Mouse (Mus musculus): ENCODE measurements around the gene Mcpt9. TPM values are rescaled to one million over a fixed set of nuclear protein-coding genes. Genes with fewer than 3 reads are reported as not detected.
"Not testable (repeated sequence)": the region's sequence is repeated elsewhere in the genome, so short reads cannot be mapped to it uniquely, and the experiment has no call there.

The Mcpt9 gene
- polyA plus RNA-seq (2014; fragmentation: Nextera tagmentation; extraction: Ambion mirVana): not detected in 2 replicates

GRCm38 (mm10) chr14:56030395-56030794 is at the start of gene Mcpt9:
Gene Mcpt9, minus strand, starts transcription at chr14:56030495.
- DNase-seq (ENCODE audit: low spot score); H3K9me3 ChIP-seq (ENCODE audit: control insufficient read depth, low read length); H3K27me3 ChIP-seq (ENCODE audit: control insufficient read depth, insufficient read depth, low read length); H3K4me1 ChIP-seq (replicated peaks; ENCODE audit: control insufficient read depth, insufficient read depth, low read length); H3K9ac ChIP-seq; H3K27ac ChIP-seq; ATAC-seq (ENCODE audit: low FRiP score); H3K4me3 ChIP-seq (replicated peaks; ENCODE audit: low read length); H3K36me3 ChIP-seq (replicated peaks; ENCODE audit: control insufficient read depth, insufficient read depth); H3K4me2 ChIP-seq (replicated peaks): not testable (repeated sequence)
- WGBS: 73% methylated on average over 3 of the region's 3 CpGs

GRCm38 (mm10) chr14:56062213-56062612 is 31.9 kb upstream of the Mcpt9 start, which contains the start of gene Mcpt4:
Gene Mcpt4, minus strand, starts transcription at chr14:56062313.
- H3K9me3 ChIP-seq (ENCODE audit: control insufficient read depth, low read length); H3K4me3 ChIP-seq (replicated peaks; ENCODE audit: low read length); H3K27ac ChIP-seq; H3K4me2 ChIP-seq (replicated peaks); H3K36me3 ChIP-seq (replicated peaks; ENCODE audit: control insufficient read depth, insufficient read depth); H3K27me3 ChIP-seq (ENCODE audit: control insufficient read depth, insufficient read depth, low read length); ATAC-seq (ENCODE audit: low FRiP score); H3K4me1 ChIP-seq (replicated peaks; ENCODE audit: control insufficient read depth, insufficient read depth, low read length); H3K9ac ChIP-seq; DNase-seq (ENCODE audit: low spot score): not testable (repeated sequence)
- WGBS: 89% methylated on average over 3 of the region's 3 CpGs

GRCm38 (mm10) chr14:56057722-56058121 is 27.4 kb upstream of the Mcpt9 start:
- 90% methylated on average over 4 of the region's 4 CpGs for WGBS
- Histone ChIP-seq H3K27me3 (ENCODE audit: control insufficient read depth, insufficient read depth, low read length) (no peaks in the 10 kb centered on the region), H3K36me3 (replicated peaks; ENCODE audit: control insufficient read depth, insufficient read depth) (no peaks in the 10 kb centered on the region)

GRCm38 (mm10) chr14:56055408-56055807 is 25.1 kb upstream of the Mcpt9 start:
- Histone ChIP-seq H3K9ac (no peak overlapping the region), H3K4me3 (replicated peaks; ENCODE audit: low read length) (no peak overlapping the region), H3K27me3 (ENCODE audit: control insufficient read depth, insufficient read depth, low read length) (no peaks in the 10 kb centered on the region), H3K36me3 (replicated peaks; ENCODE audit: control insufficient read depth, insufficient read depth) (no peaks in the 10 kb centered on the region), H3K9me3 (ENCODE audit: control insufficient read depth, low read length) (no peaks in the 10 kb centered on the region), H3K4me2 (replicated peaks) (no peak overlapping the region), H3K4me1 (replicated peaks; ENCODE audit: control insufficient read depth, insufficient read depth, low read length) (no peaks in the 10 kb centered on the region), H3K27ac (no peak overlapping the region)
- WGBS: 89% methylated on average over 3 of the region's 3 CpGs
- DNase-seq (ENCODE audit: low spot score) (no peak), ATAC-seq (ENCODE audit: low FRiP score) (no peak)

More at GRCm38 (mm10) chr14:56057722-56058121, 27.4 kb upstream of the Mcpt9 start:
- no peak for ATAC-seq (ENCODE audit: low FRiP score)
- H3K4me2 ChIP-seq (replicated peaks): no peak overlapping the region
- DNase-seq (ENCODE audit: low spot score): no peak
- H3K9ac ChIP-seq: no peak overlapping the region
- no peak overlapping the region for H3K27ac ChIP-seq
- no peaks in the 10 kb centered on the region for H3K9me3 ChIP-seq (ENCODE audit: control insufficient read depth, low read length)
- H3K4me1 ChIP-seq (replicated peaks; ENCODE audit: control insufficient read depth, insufficient read depth, low read length): no peaks in the 10 kb centered on the region
- no peak overlapping the region for H3K4me3 ChIP-seq (replicated peaks; ENCODE audit: low read length)

GRCm38 (mm10) chr14:56041792-56042191 is 11.5 kb upstream of the Mcpt9 start, which contains the start of gene Mcpt2:
Gene Mcpt2, plus strand, starts transcription at chr14:56042041.
- WGBS: 85% methylated on average over 1 of the region's 1 CpGs
- ATAC-seq (ENCODE audit: low FRiP score); H3K4me3 ChIP-seq (replicated peaks; ENCODE audit: low read length); H3K27ac ChIP-seq; DNase-seq (ENCODE audit: low spot score); H3K4me2 ChIP-seq (replicated peaks); H3K27me3 ChIP-seq (ENCODE audit: control insufficient read depth, insufficient read depth, low read length); H3K9ac ChIP-seq; H3K4me1 ChIP-seq (replicated peaks; ENCODE audit: control insufficient read depth, insufficient read depth, low read length); H3K9me3 ChIP-seq (ENCODE audit: control insufficient read depth, low read length); H3K36me3 ChIP-seq (replicated peaks; ENCODE audit: control insufficient read depth, insufficient read depth): not testable (repeated sequence)

GRCm38 (mm10) chr14:56034433-56034832 is 4.1 kb upstream of the Mcpt9 start:
- no peaks in the 10 kb centered on the region for H3K9me3 ChIP-seq (ENCODE audit: control insufficient read depth, low read length)
- H3K9ac ChIP-seq: no peak overlapping the region
- WGBS: 84% methylated on average over 2 of the region's 2 CpGs
- no peaks in the 10 kb centered on the region for H3K4me1 ChIP-seq (replicated peaks; ENCODE audit: control insufficient read depth, insufficient read depth, low read length)
- H3K27me3 ChIP-seq (ENCODE audit: control insufficient read depth, insufficient read depth, low read length): no peaks in the 10 kb centered on the region
- no peak overlapping the region for H3K4me2 ChIP-seq (replicated peaks)
- H3K27ac ChIP-seq: no peak overlapping the region
- H3K36me3 ChIP-seq (replicated peaks; ENCODE audit: control insufficient read depth, insufficient read depth): no peaks in the 10 kb centered on the region
- no peak for DNase-seq (ENCODE audit: low spot score)
- no peak for ATAC-seq (ENCODE audit: low FRiP score)
- H3K4me3 ChIP-seq (replicated peaks; ENCODE audit: low read length): no peak overlapping the region

- 82% methylated on average over 3 of the region's 4 CpGs for WGBS
- not testable (repeated sequence) for DNase-seq (ENCODE audit: low spot score)
Measured at GRCm38 (mm10) chr14:56021305-56021704, 9.0 kb downstream of the Mcpt9 start.

GRCm38 (mm10) chr14:56019446-56019845 is 10.8 kb downstream of the Mcpt9 start:
- WGBS: 78% methylated on average over 1 of the region's 1 CpGs
- DNase-seq (ENCODE audit: low spot score): no peak
- no peak for ATAC-seq (ENCODE audit: low FRiP score)

More at GRCm38 (mm10) chr14:56021305-56021704, 9.0 kb downstream of the Mcpt9 start:
- not testable (repeated sequence) for H3K4me1 ChIP-seq (replicated peaks; ENCODE audit: control insufficient read depth, insufficient read depth, low read length); H3K36me3 ChIP-seq (replicated peaks; ENCODE audit: control insufficient read depth, insufficient read depth); H3K9ac ChIP-seq; ATAC-seq (ENCODE audit: low FRiP score); H3K9me3 ChIP-seq (ENCODE audit: control insufficient read depth, low read length); H3K4me3 ChIP-seq (replicated peaks; ENCODE audit: low read length); H3K27me3 ChIP-seq (ENCODE audit: control insufficient read depth, insufficient read depth, low read length); H3K27ac ChIP-seq; H3K4me2 ChIP-seq (replicated peaks)

GRCm38 (mm10) chr14:56017671-56018070 is 12.6 kb downstream of the Mcpt9 start, which contains the start of gene Mcpt1:
Gene Mcpt1, plus strand, starts transcription at chr14:56017971.
- H3K27me3 ChIP-seq (ENCODE audit: control insufficient read depth, insufficient read depth, low read length); H3K9ac ChIP-seq; H3K36me3 ChIP-seq (replicated peaks; ENCODE audit: control insufficient read depth, insufficient read depth); ATAC-seq (ENCODE audit: low FRiP score); H3K4me2 ChIP-seq (replicated peaks); DNase-seq (ENCODE audit: low spot score); H3K27ac ChIP-seq; H3K4me3 ChIP-seq (replicated peaks; ENCODE audit: low read length); H3K4me1 ChIP-seq (replicated peaks; ENCODE audit: control insufficient read depth, insufficient read depth, low read length); H3K9me3 ChIP-seq (ENCODE audit: control insufficient read depth, low read length): not testable (repeated sequence)
- 83% methylated on average over 3 of the region's 3 CpGs for WGBS

More at GRCm38 (mm10) chr14:56019446-56019845, 10.8 kb downstream of the Mcpt9 start:
- Histone ChIP-seq H3K36me3 (replicated peaks; ENCODE audit: control insufficient read depth, insufficient read depth) (no peaks in the 10 kb centered on the region), H3K27ac (no peak overlapping the region), H3K4me2 (replicated peaks) (no peak overlapping the region), H3K9ac (no peak overlapping the region), H3K27me3 (ENCODE audit: control insufficient read depth, insufficient read depth, low read length) (no peaks in the 10 kb centered on the region), H3K4me1 (replicated peaks; ENCODE audit: control insufficient read depth, insufficient read depth, low read length) (no peaks in the 10 kb centered on the region), H3K9me3 (ENCODE audit: control insufficient read depth, low read length) (no peaks in the 10 kb centered on the region), H3K4me3 (replicated peaks; ENCODE audit: low read length) (no peak overlapping the region)

- Histone ChIP-seq H3K4me3 (replicated peaks; ENCODE audit: low read length) (no peak overlapping the region), H3K27me3 (ENCODE audit: control insufficient read depth, insufficient read depth, low read length) (no peaks in the 10 kb centered on the region), H3K9me3 (ENCODE audit: control insufficient read depth, low read length) (no peaks in the 10 kb centered on the region), H3K4me1 (replicated peaks; ENCODE audit: control insufficient read depth, insufficient read depth, low read length) (no peaks in the 10 kb centered on the region), H3K36me3 (replicated peaks; ENCODE audit: control insufficient read depth, insufficient read depth) (no peaks in the 10 kb centered on the region), H3K27ac (no peak overlapping the region), H3K9ac (no peak overlapping the region), H3K4me2 (replicated peaks) (no peak overlapping the region)
- DNase-seq (ENCODE audit: low spot score): no peak
- no peak for ATAC-seq (ENCODE audit: low FRiP score)
- 87% methylated on average over 2 of the region's 2 CpGs for WGBS
Measured at GRCm38 (mm10) chr14:56013924-56014323, 16.4 kb downstream of the Mcpt9 start.
